Mouse (Mus musculus) ES-E14 (cell line): Measurements from ENCODE around the gene Pars2.

Experiments used
- CHD2 ChIP-seq: IDR thresholded peaks from 2 replicates; pipeline ENCODE4 v1.6.1; 2014; ENCODE audit warnings: mild to moderate bottlenecking, low read depth, low read length, inconsistent platforms
- HCFC1 ChIP-seq: IDR thresholded peaks from 2 replicates; pipeline ENCODE4 v1.6.1; 2012; ENCODE audit warnings: low read length, inconsistent platforms, borderline replicate concordance; ENCODE audit not compliant: insufficient read depth
- ZNF384 ChIP-seq: IDR thresholded peaks from 2 replicates; pipeline ENCODE4 v1.6.1; 2012; ENCODE audit warnings: low read depth, low read length, inconsistent platforms

GRCm38 (mm10) chr4:106666546-106666945 lies 15.7 kb downstream of the Pars2 start:
- no peak for TF ChIP-seq ZNF384
- no peak for TF ChIP-seq CHD2
- no peak for TF ChIP-seq HCFC1
